Mouse (Mus musculus) MEL (cell line): ENCODE data around the gene Ccdc87. TPM values are rescaled to one million over a fixed set of nuclear protein-coding genes. Genes with fewer than 3 reads are reported as not detected.
A peak's percentile ranks its signal among the peaks of the same experiment; 100 is the strongest.

Source experiments
- DNase-seq: peaks from one replicate; pipeline ENCODE4 v3.0.0; 2011; ENCODE audit warnings: low read depth, low spot score
- H3K27ac ChIP-seq: 2 replicates; pipeline ENCODE4 v1.5.1; 2012; ENCODE audit warnings: low read depth, mild to moderate bottlenecking, control low read depth, low read length, moderate library complexity; ENCODE audit not compliant: control insufficient read depth
- H3K27me3 ChIP-seq, 2 experiments: fragments of 150-350 bp in 1 of 2; sonication (generic) in 1 of 2; 2 replicates each; pipeline ENCODE4 v1.6.1; 2012; ENCODE audit warnings: low read length in 2 of 2, mild to moderate bottlenecking in 2 of 2, improper control_type of control experiment in 1 of 2, moderate library complexity in 1 of 2; ENCODE audit not compliant: insufficient read depth in 2 of 2, control insufficient read depth in 1 of 2
- H3K36me3 ChIP-seq, 2 experiments: 2 replicates each; pipeline ENCODE4 v1.6.1; 2012 to 2014; ENCODE audit warnings: low read length in 2 of 2, improper control_type of control experiment in 1 of 2, inconsistent platforms in 1 of 2, mild to moderate bottlenecking in 1 of 2; ENCODE audit not compliant: insufficient read depth in 2 of 2, control insufficient read depth in 1 of 2
- H3K4me1 ChIP-seq, 2 experiments: fragments of 150-350 bp in 1 of 2; sonication (generic) in 1 of 2; 2 replicates each; pipeline ENCODE4 v1.6.1; 2012; ENCODE audit warnings: low read length in 2 of 2, improper control_type of control experiment in 1 of 2, mild to moderate bottlenecking in 1 of 2; ENCODE audit not compliant: insufficient read depth in 2 of 2, control insufficient read depth in 1 of 2
- H3K4me3 ChIP-seq, 2 experiments: fragments of 150-350 bp in 1 of 2; sonication (generic) in 1 of 2; 2 replicates each; pipeline ENCODE4 v1.5.1; 2012; ENCODE audit warnings: low read depth in 2 of 2, low read length in 2 of 2, mild to moderate bottlenecking in 2 of 2, moderate library complexity in 2 of 2, control low read depth in 1 of 2, improper control_type of control experiment in 1 of 2; ENCODE audit not compliant: control insufficient read depth in 1 of 2, insufficient read depth in 1 of 2
- H3K79me2 ChIP-seq: 2 replicates; pipeline ENCODE4 v1.6.1; 2012; ENCODE audit warnings: mild to moderate bottlenecking, low read length, moderate library complexity; ENCODE audit not compliant: control insufficient read depth, poor library complexity, insufficient read depth
- H3K9ac ChIP-seq: 2 replicates; pipeline ENCODE4 v1.6.1; 2012; ENCODE audit warnings: low read depth, mild to moderate bottlenecking, control low read depth, low read length, moderate library complexity; ENCODE audit not compliant: control insufficient read depth, poor library complexity, severe bottlenecking
- H3K9me3 ChIP-seq: fragments of 150-350 bp; sonication (generic); replicated peaks from 2 replicates; pipeline ENCODE4 v1.6.1; 2012; ENCODE audit warnings: mild to moderate bottlenecking, low read length, improper control_type of control experiment, moderate library complexity; ENCODE audit not compliant: insufficient read depth
- BHLHE40 ChIP-seq: IDR thresholded peaks from 2 replicates; pipeline ENCODE4 v1.6.1; 2012; ENCODE audit warnings: low read depth, mild to moderate bottlenecking, inconsistent platforms, low read length, improper control_type of control experiment, borderline replicate concordance
- CHD2 ChIP-seq: IDR thresholded peaks from 2 replicates; pipeline ENCODE4 v1.6.1; 2011; ENCODE audit warnings: low read length, improper control_type of control experiment
- CTCF ChIP-seq, 3 experiments: IDR thresholded peaks in 2 of 3; conservative IDR thresholded peaks in 1 of 3; 2 replicates each; pipeline ENCODE4 v1.5.1; 2011 to 2012; ENCODE audit warnings: low read length in 3 of 3, low read depth in 2 of 3, mild to moderate bottlenecking in 2 of 3, improper control_type of control experiment in 1 of 3, inconsistent platforms in 1 of 3, mixed read lengths in 1 of 3, moderate library complexity in 1 of 3; ENCODE audit not compliant: control insufficient read depth in 1 of 3, insufficient read depth in 1 of 3, poor library complexity in 1 of 3, severe bottlenecking in 1 of 3
- E2F4 ChIP-seq: IDR thresholded peaks from 2 replicates; pipeline ENCODE4 v1.6.1; 2011; ENCODE audit warnings: low read depth, low read length, improper control_type of control experiment, borderline replicate concordance
- EP300 ChIP-seq, 2 experiments: IDR thresholded peaks; 2 replicates each; pipeline ENCODE4 v1.6.1; 2011; ENCODE audit warnings: improper control_type of control experiment in 2 of 2, low read length in 2 of 2, low read depth in 1 of 2, mild to moderate bottlenecking in 1 of 2
- JUND ChIP-seq: IDR thresholded peaks from 2 replicates; pipeline ENCODE4 v1.6.1; 2011; ENCODE audit warnings: low read depth, mild to moderate bottlenecking, improper control_type of control experiment, low read length
- KAT2A ChIP-seq: conservative IDR thresholded peaks from 2 replicates; pipeline ENCODE4 v1.6.1; 2012; ENCODE audit warnings: low read depth, low read length, improper control_type of control experiment, inconsistent platforms
- MAFK ChIP-seq: IDR thresholded peaks from 2 replicates; pipeline ENCODE4 v1.6.1; 2011; ENCODE audit warnings: low read depth, mild to moderate bottlenecking, low read length, improper control_type of control experiment, borderline replicate concordance
- MAX ChIP-seq: IDR thresholded peaks from 2 replicates; pipeline ENCODE4 v1.6.1; 2011; ENCODE audit warnings: low read length, improper control_type of control experiment
- MAZ ChIP-seq: IDR thresholded peaks from 2 replicates; pipeline ENCODE4 v1.6.1; 2012; ENCODE audit warnings: low read depth, mild to moderate bottlenecking, inconsistent platforms, low read length, improper control_type of control experiment
- RAD21 ChIP-seq: IDR thresholded peaks from 2 replicates; pipeline ENCODE4 v1.6.1; 2011; ENCODE audit warnings: mild to moderate bottlenecking, low read depth, low read length, improper control_type of control experiment
- SIN3A ChIP-seq: IDR thresholded peaks from 2 replicates; pipeline ENCODE4 v1.6.1; 2012; ENCODE audit warnings: low read length, improper control_type of control experiment, inconsistent platforms
- SMC3 ChIP-seq: IDR thresholded peaks from 2 replicates; pipeline ENCODE4 v1.6.1; 2011; ENCODE audit warnings: low read depth, low read length, improper control_type of control experiment
- TBP ChIP-seq: IDR thresholded peaks from 2 replicates; pipeline ENCODE4 v1.8.0; 2011; ENCODE audit warnings: low read depth, low read length, improper control_type of control experiment
- TCF12 ChIP-seq: IDR thresholded peaks from 2 replicates; pipeline ENCODE4 v1.6.1; 2014; ENCODE audit warnings: low read depth, mild to moderate bottlenecking, inconsistent platforms, low read length, improper control_type of control experiment, moderate library complexity
- ZC3H11A ChIP-seq: IDR thresholded peaks from 2 replicates; pipeline ENCODE4 v1.6.1; 2012; ENCODE audit warnings: low read depth, mild to moderate bottlenecking, inconsistent platforms, low read length, improper control_type of control experiment
- ZNF384 ChIP-seq: IDR thresholded peaks from 2 replicates; pipeline ENCODE4 v1.6.1; 2012; ENCODE audit warnings: low read depth, mild to moderate bottlenecking, inconsistent platforms, low read length, improper control_type of control experiment
- polyA plus RNA-seq, 2 experiments: library from polyadenylated mRNA; stranded (reverse) in 1 of 2; unstranded in 1 of 2; fragments of >175 nt in 1 of 2; fragments of >200 nt in 1 of 2; gene quantifications; 2 replicates each; pipeline versions ENCODE4 v1.2.1 to v1.2.4; 2012; ENCODE audit warnings: low replicate concordance in 2 of 2, low read depth in 1 of 2; ENCODE audit not compliant: insufficient read length in 2 of 2, insufficient read depth in 1 of 2, missing spikeins in 1 of 2
- total RNA-seq: library from RNA; depleted of rRNA; stranded (reverse); fragments of 300-350 nt; gene quantifications from 2 replicates; pipeline ENCODE4 v1.2.3, GENCODE M21; 2012

Ccdc87 gene
- total and polyA plus RNA-seq, 3 experiments = 0.04 to 0.06 TPM; not detected in 1

- no peak overlapping the region for H3K9ac ChIP-seq
- H3K9me3 ChIP-seq = no peaks in the 10 kb centered on the region
- peaks cover 37% of the 10 kb centered on the region for H3K79me2 ChIP-seq
- no peak for TF ChIP-seq TBP
- TF ChIP-seq SMC3 = peak; percentile 39
- peak; percentile 49 to 61 (median 51) for TF ChIP-seq CTCF (IDR thresholded peaks at IDR 0.05 in 2 of 3, conservative IDR thresholded peaks at IDR 0.05 in 1 of 3; ENCODE audit: control insufficient read depth in 1 of 3, insufficient read depth in 1 of 3, low read depth in 2 of 3, low read length in 3 of 3, poor library complexity in 1 of 3, severe bottlenecking in 1 of 3)
- TF ChIP-seq ZNF384 = peak; percentile 80
- no peak for TF ChIP-seq MAZ
- no peak for TF ChIP-seq JUND
- no peak for TF ChIP-seq EP300 (IDR thresholded peaks at IDR 0.05; ENCODE audit: low read depth in 1 of 2, low read length in 2 of 2)
- peak; percentile 31 for TF ChIP-seq RAD21
- peak; percentile 25; the same call in 1 of the 2 replicates for TF ChIP-seq ZC3H11A
- no peak for TF ChIP-seq MAFK
- H3K4me3 ChIP-seq = no peak overlapping the region
- peaks cover 0 to 3% of the 10 kb centered on the region in 2 experiments; a peak in 2 of 4 replicates for H3K27me3 ChIP-seq
- peaks cover 0 to 3% of the 10 kb centered on the region in 2 experiments; a peak in 2 of 4 replicates for H3K4me1 ChIP-seq
- peak; percentile 67 for DNase-seq
- H3K36me3 ChIP-seq = peaks cover 2 to 12% of the 10 kb centered on the region in 2 experiments; a peak in 3 of 4 replicates
- no peak overlapping the region for H3K27ac ChIP-seq
These were observed 26.2 kb upstream of the Ccdc87 start for GRCm38 (mm10) chr19:4813015-4813414.

- peaks cover 1% of the 10 kb centered on the region for H3K79me2 ChIP-seq
- H3K36me3 ChIP-seq = peaks cover 0 to 1% of the 10 kb centered on the region in 2 experiments; a peak in 2 of 4 replicates
- no peak for DNase-seq
- H3K27ac ChIP-seq = no peak overlapping the region
- H3K9me3 ChIP-seq = no peaks in the 10 kb centered on the region
- H3K27me3 ChIP-seq = peaks cover 3 to 5% of the 10 kb centered on the region in 2 experiments
- no peak overlapping the region for H3K4me3 ChIP-seq
- no peaks in the 10 kb centered on the region; a peak in 2 of 4 replicates for H3K4me1 ChIP-seq
- TF ChIP-seq CHD2 = no peak
- no peak for TF ChIP-seq MAX
- no peak overlapping the region for H3K9ac ChIP-seq
These were observed 21.9 kb upstream of the Ccdc87 start for GRCm38 (mm10) chr19:4817182-4817835.

DNA sequence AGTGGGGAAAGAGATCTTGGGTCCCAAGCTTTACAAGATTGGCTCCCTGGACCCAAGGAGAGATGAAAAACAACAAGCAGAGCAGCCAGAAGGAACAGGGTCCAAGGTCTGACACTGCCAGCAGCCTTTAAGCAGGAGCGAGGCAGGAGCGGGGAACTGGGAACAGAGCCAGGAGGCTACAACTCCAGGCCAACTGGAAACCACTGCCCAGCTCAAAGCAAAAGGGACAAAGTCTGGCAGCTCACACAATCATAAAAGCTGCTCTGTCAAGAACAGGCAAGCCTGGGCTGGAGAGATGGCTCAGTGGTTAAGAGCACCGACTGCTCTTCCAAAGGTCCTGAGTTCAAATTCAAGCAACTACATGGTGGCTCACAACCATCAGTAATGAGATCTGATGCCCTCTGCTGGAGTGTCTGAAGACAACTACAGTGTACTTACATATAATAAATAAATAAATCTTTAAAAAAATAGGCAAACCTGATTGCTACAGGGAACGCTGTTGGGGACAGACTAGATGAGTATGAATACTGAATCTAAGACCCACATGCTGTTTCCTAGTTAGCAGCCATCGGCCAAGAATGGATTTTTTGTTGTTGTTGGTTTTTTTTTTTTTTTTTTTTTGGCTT lies 18.4 kb upstream of the Ccdc87 start:
- no peak for DNase-seq
- Histone ChIP-seq H3K27me3 (peaks cover 3 to 5% of the 10 kb centered on the region in 2 experiments), H3K9me3 (no peaks in the 10 kb centered on the region), H3K36me3 (peaks cover 0 to 2% of the 10 kb centered on the region in 2 experiments; a peak in 1 of 4 replicates), H3K4me1 (no peaks in the 10 kb centered on the region), H3K79me2 (no peaks in the 10 kb centered on the region), H3K9ac (no peak overlapping the region), H3K4me3 (no peak overlapping the region), H3K27ac (no peak overlapping the region)
- TF ChIP-seq E2F4 = no peak
- 0 out of 2 replicates have a peak, but pooled peaks have one; percentile 14 for TF ChIP-seq SMC3
- TF ChIP-seq BHLHE40 = no peak
- TF ChIP-seq KAT2A = no peak
- TF ChIP-seq ZNF384 = 0 out of 2 replicates have a peak, but pooled peaks have one; percentile 16
- no peak for TF ChIP-seq SIN3A
- no peak for TF ChIP-seq TCF12
- no peak for TF ChIP-seq MAZ
